Mouse (Mus musculus) brain, embryonic 14.5 days (tissue): Measurements from ENCODE around the gene Tor1b.

Source experiments
- CTCF ChIP-seq: fragments of 200-500 bp; IDR thresholded peaks from 2 replicates; pipeline ENCODE4 v1.5.1; 2012; ENCODE audit warnings: inconsistent platforms, mild to moderate bottlenecking, moderate library complexity, borderline replicate concordance; ENCODE audit not compliant: insufficient read depth, insufficient read length; ENCODE audit errors: extremely low read depth
- POLR2A ChIP-seq: fragments of 200-500 bp; IDR thresholded peaks from 2 replicates; pipeline ENCODE4 v1.6.1; 2012; ENCODE audit warnings: mild to moderate bottlenecking, inconsistent platforms, borderline replicate concordance; ENCODE audit not compliant: poor library complexity, insufficient read depth, insufficient read length, severe bottlenecking; ENCODE audit errors: extremely low read depth

DNA sequence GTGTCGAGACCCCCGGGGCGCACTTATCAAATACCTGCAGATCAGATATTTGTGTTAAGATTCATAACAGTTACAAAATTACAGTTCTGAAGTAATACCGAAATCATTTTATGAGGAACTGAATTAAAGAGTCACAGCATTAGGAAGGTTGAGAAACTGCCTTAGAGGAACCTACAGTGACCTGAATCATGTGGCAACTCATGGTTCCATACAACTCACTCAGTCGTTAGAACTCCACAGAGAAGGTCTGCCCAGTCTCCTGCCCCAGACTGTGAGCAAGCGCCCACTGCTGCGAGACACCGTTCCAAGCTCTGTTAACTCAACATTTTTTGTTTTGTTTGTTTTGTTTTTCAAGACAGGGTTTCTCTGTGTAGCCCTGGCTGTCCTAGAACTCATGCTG lies 12.9 kb downstream of the Tor1b start:
- TF ChIP-seq CTCF: no peak
- no peak for TF ChIP-seq POLR2A
